Mouse (Mus musculus) brown adipose tissue, adult 24 weeks (tissue): ENCODE results near the gene Mkrn2os. TPM values are rescaled to one million over a fixed set of nuclear protein-coding genes. Genes with fewer than 3 reads are reported as not detected.

ENCODE experiments used
- H3K27ac ChIP-seq: fragments of 200-500 bp; replicated peaks from 2 replicates; pipeline ENCODE4 v1.5.1; 2012; ENCODE audit warnings: low read depth, mild to moderate bottlenecking, low read length
- H3K4me1 ChIP-seq: fragments of 200-500 bp; 2 replicates; pipeline ENCODE4 v1.6.1; 2012; ENCODE audit warnings: low read length, mixed read lengths; ENCODE audit not compliant: control insufficient read depth, insufficient read depth, insufficient read length
- H3K4me3 ChIP-seq: fragments of 200-500 bp; 2 replicates; pipeline ENCODE4 v1.5.1; 2012; ENCODE audit warnings: low read depth, mild to moderate bottlenecking, low read length, moderate library complexity; ENCODE audit not compliant: insufficient read depth
- polyA plus RNA-seq: library from polyadenylated mRNA; stranded (reverse); fragments of >200 nt; gene quantifications from 2 replicates; pipeline ENCODE4 v1.2.4, GENCODE M21; 2012; ENCODE audit not compliant: missing spikeins, insufficient read depth, insufficient read length

Mkrn2os gene
- polyA plus RNA-seq, 1 experiment: not detected

GRCm38 (mm10) chr6:115558176-115558575 lies 34.2 kb downstream of the Mkrn2os start:
- no peaks in the 10 kb centered on the region for H3K4me1 ChIP-seq
- no peak overlapping the region for H3K27ac ChIP-seq
- H3K4me3 ChIP-seq: no peak overlapping the region

- Histone ChIP-seq H3K4me3 (no peak overlapping the region), H3K27ac (no peak overlapping the region), H3K4me1 (no peaks in the 10 kb centered on the region)
Measured at GRCm38 (mm10) chr6:115555485-115555884, 36.9 kb downstream of the Mkrn2os start.

- Histone ChIP-seq H3K4me1 (no peaks in the 10 kb centered on the region; the same call in 1 of the 2 replicates), H3K4me3 (no peak overlapping the region), H3K27ac (no peak overlapping the region)
Measured at GRCm38 (mm10) chr6:115546276-115546675, 46.1 kb downstream of the Mkrn2os start.

- Histone ChIP-seq H3K27ac (peak within 1 kb of the TSS; percentile 72), H3K4me3 (peak within 1 kb of the TSS; percentile 85), H3K4me1 (no peaks in the 10 kb centered on the region; the same call in 1 of the 2 replicates)
Measured at GRCm38 (mm10) chr6:115544442-115544970, 47.9 kb downstream of the Mkrn2os start, which contains the start of gene Tsen2. Gene Tsen2 (plus strand): TSS chr6:115544664.

GRCm38 (mm10) chr6:115542341-115542740 lies 50.0 kb downstream of the Mkrn2os start:
- Histone ChIP-seq H3K4me1 (no peaks in the 10 kb centered on the region; the same call in 1 of the 2 replicates), H3K27ac (no peak overlapping the region), H3K4me3 (no peak overlapping the region)

- no peaks in the 10 kb centered on the region; the same call in 1 of the 2 replicates for H3K4me1 ChIP-seq
- no peak overlapping the region for H3K4me3 ChIP-seq
- no peak overlapping the region for H3K27ac ChIP-seq
Measured at GRCm38 (mm10) chr6:115541676-115542275, 50.6 kb downstream of the Mkrn2os start.

- Histone ChIP-seq H3K4me3 (peak overlapping the region; percentile 32), H3K27ac (peak overlapping the region; percentile 73)
Measured at GRCm38 (mm10) chr6:115538645-115539429, 53.5 kb downstream of the Mkrn2os start.

GRCm38 (mm10) chr6:115536169-115536568 lies 56.2 kb downstream of the Mkrn2os start:
- Histone ChIP-seq H3K27ac (peak overlapping the region; percentile 74), H3K4me3 (no peak overlapping the region), H3K4me1 (peaks cover 5% of the 10 kb centered on the region; the same call in 1 of the 2 replicates)

More at GRCm38 (mm10) chr6:115538645-115539429, 53.5 kb downstream of the Mkrn2os start:
- H3K4me1 ChIP-seq: peaks cover 5% of the 10 kb centered on the region; the same call in 1 of the 2 replicates

GRCm38 (mm10) chr6:115534617-115535016 lies 57.8 kb downstream of the Mkrn2os start:
- H3K4me3 ChIP-seq: no peak overlapping the region
- peaks cover 5% of the 10 kb centered on the region; the same call in 1 of the 2 replicates for H3K4me1 ChIP-seq
- peak overlapping the region; percentile 42 for H3K27ac ChIP-seq

Other genes with a start within 250 kb of the Mkrn2os start
- 257 and 391 TPM in 2 replicates for gene Pparg, start 231.6 kb downstream of the Mkrn2os start, polyA plus RNA-seq
- gene Tsen2, start 47.9 kb downstream of the Mkrn2os start, polyA plus RNA-seq: 9.7 and 10.0 TPM in 2 replicates
- 20.5 and 34.1 TPM in 2 replicates for gene Mkrn2, start 9.3 kb upstream of the Mkrn2os start, polyA plus RNA-seq
- 70.3 and 114 TPM in 2 replicates for gene Raf1, start 84.1 kb upstream of the Mkrn2os start, polyA plus RNA-seq
- gene Tmem40, start 169.8 kb upstream of the Mkrn2os start, polyA plus RNA-seq: not detected in 2 replicates
- gene Cand2, start 182.0 kb upstream of the Mkrn2os start, polyA plus RNA-seq: 0.44 and 0.46 TPM in 2 replicates
- 1,120 and 1,124 TPM in 2 replicates for gene Rpl32, start 216.2 kb upstream of the Mkrn2os start, polyA plus RNA-seq
- gene Efcab12, start 245.8 kb upstream of the Mkrn2os start, polyA plus RNA-seq: 0.46 TPM in 1 of 2 replicates, not detected in the other